Mouse (Mus musculus) ovary, postnatal 36 days (tissue): Measurements from ENCODE around the gene 3110082J24Rik.

ENCODE experiments used
- DNase-seq: peaks from one replicate; pipeline ENCODE4 v3.0.0; 2022; ENCODE audit warnings: low spot score, mixed read lengths

Gene 3110082J24Rik

GRCm38 (mm10) chr5:30115718-30116117 is 9.8 kb upstream of the 3110082J24Rik start:
- DNase-seq: no peak

DNA sequence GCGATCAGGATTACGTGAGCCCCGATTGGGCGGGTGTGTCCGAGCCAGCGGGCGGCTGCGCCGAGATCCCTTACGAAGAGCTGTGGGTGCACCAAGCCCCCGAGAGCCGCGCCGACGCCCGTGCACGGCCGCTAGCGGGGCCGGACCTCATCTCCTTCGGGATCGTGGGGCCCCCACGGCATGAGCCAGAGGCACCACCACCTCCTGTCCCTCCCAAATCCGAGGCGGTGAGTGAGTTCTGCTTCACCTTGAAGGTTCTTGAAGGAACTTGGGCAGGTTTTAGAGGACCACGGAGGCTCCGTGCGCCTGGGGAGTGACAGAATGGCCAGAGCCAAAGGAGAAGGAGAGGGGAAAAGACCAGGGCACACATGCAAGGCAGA is 8.9 kb upstream of the 3110082J24Rik start:
- no peak for DNase-seq

- DNase-seq: peak; percentile 73
Measured at GRCm38 (mm10) chr5:30113881-30114760, 8.2 kb upstream of the 3110082J24Rik start.

GRCm38 (mm10) chr5:30112533-30113068 is 6.7 kb upstream of the 3110082J24Rik start:
- no peak for DNase-seq

DNA sequence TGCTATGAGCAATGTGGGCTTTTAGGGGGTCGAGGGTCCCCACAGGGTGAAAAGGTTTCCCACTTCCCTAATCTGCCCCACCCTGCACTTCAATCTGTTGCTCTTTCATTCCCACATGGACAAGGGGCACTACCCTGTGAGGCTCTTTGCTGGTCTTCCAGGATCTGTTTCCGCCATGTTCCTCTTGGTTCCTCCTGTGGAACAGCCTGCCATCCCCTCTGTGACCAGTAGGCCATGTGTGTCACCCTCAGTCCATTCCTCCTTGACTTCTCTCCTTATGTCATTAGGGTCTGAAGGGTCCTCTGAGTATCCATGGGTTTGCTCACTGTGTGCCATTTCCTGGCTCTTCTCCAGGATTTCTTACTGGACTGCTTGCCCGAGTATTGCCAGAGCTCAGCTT is 5.9 kb upstream of the 3110082J24Rik start:
- DNase-seq: no peak

- no peak for DNase-seq
Measured at GRCm38 (mm10) chr5:30111126-30111525, 5.2 kb upstream of the 3110082J24Rik start.

GRCm38 (mm10) chr5:30110371-30111060 is 4.6 kb upstream of the 3110082J24Rik start:
- no peak for DNase-seq

DNA sequence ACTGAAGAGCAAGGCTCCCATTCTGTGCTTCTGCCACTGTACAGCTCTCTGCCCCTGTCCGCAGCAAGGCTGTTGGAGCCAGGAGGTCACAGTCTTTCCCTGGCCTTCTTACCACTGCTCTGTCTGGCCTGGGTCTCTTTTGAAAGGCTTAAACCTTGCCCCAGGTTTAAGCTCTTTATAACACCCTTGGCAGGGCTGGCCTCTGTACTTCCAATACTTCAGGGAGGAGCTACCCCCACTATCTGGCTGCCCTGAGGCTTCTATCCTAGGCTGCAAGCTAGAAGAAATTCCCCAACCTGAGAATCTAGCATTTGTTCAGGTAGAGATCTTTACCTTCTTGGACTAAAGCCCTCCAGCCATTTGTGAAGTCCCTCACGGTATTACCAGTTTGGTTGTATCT is 4.0 kb upstream of the 3110082J24Rik start:
- DNase-seq: no peak

- DNase-seq: no peak
Measured at GRCm38 (mm10) chr5:30108233-30108632, 2.3 kb upstream of the 3110082J24Rik start.

DNA sequence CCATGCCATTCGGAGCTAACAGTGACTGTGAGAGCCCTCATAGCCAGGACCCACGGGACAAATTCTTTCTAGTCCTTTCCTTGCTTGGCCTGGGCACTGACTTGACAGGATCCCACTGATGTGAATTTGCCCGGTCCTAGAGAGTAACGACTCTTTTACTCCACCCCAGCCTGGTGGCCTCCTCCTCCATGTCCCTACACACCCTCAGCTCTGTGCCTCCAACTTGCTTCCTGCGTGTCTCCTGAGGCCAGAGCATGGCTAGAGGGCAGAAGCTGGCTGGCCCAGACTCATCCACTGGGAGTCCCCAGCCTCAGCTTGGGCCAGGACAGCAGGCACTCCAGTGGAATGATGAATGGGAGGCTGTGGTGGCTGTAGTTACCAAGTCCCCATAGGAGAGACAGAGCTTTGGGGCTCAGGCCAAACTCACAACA is 1.7 kb upstream of the 3110082J24Rik start:
- no peak for DNase-seq

DNA sequence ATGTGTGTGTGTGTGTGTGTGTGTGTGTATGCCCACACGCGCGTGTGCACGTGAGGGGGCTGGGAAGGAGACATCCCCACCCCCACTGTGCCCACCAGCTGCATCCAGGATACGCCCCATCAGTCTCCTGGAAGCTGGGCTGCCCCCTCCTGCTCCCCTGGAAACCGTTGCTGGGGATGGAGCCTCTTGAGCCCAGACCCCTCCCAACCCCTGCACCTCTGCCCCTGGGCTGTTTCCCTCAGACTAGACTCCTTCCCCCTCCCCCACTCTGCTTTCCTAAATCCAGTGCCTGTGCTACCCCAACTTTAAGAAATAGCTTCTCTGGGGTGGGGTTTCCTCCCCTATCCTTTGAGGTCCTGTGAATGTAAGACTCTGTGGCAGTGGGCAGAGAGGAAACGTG is 1.3 kb upstream of the 3110082J24Rik start:
- DNase-seq: no peak

DNA sequence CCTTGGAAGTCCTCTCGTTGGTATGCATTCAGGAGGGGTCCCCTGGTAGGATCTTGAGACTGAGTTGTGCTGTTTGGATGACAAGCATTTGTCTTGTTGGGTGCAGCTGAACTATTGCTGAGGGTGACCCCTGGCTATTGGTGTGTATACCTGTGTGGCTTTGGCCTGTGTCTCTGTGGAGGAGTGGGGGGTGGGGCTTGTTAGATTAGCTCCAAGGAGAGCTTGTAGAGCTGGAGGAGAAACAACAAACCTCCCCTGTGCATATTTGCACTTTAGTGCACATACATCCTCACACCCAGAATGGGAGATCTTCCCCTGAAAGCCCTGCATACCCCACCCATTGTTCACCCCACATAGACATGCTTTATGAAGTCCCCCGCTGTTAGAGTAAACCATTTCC is 870 bp upstream of the 3110082J24Rik start:
- peak; percentile 2 for DNase-seq

GRCm38 (mm10) chr5:30104841-30105667 is 832 bp downstream of the 3110082J24Rik start, which contains the start of gene Garem2:
Gene Garem2 (plus strand): TSS chr5:30105161.
- DNase-seq: peak; percentile 15

GRCm38 (mm10) chr5:30104339-30104738 is 1.5 kb downstream of the 3110082J24Rik start:
- peak; percentile 65 for DNase-seq

GRCm38 (mm10) chr5:30103340-30103739 is 2.5 kb downstream of the 3110082J24Rik start:
- no peak for DNase-seq

- no peak for DNase-seq
Measured at GRCm38 (mm10) chr5:30098260-30098659, 7.6 kb downstream of the 3110082J24Rik start.

DNA sequence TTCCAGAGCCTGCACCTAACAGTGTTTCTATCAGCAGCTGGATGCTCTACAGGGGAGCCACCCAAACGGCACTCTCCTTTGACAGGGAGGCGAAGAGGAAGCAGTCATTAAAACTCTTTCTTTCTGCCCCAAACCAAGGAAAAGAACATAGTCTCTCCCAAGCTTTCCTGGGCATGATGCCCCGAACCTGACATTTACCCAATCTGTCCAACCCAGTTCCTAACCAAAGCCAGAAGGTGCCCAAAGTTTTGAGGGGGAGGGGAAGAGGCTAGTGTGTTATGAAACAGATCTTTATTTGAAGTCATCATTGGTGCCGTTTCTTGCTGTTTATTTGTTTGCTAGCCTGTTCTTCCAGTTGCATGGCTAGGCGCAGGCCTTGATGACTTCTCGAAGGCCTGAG is 10.2 kb downstream of the 3110082J24Rik start:
- DNase-seq: no peak

DNA sequence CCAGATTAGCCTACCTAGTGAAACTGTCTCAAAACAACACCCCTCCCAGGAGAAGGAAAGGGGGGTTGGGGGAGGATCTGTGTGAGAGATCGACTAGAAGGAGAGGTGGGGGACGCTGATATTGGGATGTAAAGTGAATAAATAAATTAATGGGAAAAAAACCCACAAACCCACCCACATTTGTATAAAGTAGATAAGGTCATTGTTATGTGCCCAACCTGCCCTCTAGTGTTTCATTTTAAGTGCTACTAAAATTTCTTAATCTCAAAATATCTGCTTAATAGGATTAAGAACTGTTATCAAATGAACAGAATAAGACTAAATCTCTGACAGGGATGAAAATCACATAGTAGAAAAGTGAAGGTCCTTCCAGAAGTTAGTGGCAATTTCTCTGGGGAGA is 11.5 kb downstream of the 3110082J24Rik start:
- no peak for DNase-seq

GRCm38 (mm10) chr5:30092701-30093100 is 13.2 kb downstream of the 3110082J24Rik start:
- no peak for DNase-seq

DNA sequence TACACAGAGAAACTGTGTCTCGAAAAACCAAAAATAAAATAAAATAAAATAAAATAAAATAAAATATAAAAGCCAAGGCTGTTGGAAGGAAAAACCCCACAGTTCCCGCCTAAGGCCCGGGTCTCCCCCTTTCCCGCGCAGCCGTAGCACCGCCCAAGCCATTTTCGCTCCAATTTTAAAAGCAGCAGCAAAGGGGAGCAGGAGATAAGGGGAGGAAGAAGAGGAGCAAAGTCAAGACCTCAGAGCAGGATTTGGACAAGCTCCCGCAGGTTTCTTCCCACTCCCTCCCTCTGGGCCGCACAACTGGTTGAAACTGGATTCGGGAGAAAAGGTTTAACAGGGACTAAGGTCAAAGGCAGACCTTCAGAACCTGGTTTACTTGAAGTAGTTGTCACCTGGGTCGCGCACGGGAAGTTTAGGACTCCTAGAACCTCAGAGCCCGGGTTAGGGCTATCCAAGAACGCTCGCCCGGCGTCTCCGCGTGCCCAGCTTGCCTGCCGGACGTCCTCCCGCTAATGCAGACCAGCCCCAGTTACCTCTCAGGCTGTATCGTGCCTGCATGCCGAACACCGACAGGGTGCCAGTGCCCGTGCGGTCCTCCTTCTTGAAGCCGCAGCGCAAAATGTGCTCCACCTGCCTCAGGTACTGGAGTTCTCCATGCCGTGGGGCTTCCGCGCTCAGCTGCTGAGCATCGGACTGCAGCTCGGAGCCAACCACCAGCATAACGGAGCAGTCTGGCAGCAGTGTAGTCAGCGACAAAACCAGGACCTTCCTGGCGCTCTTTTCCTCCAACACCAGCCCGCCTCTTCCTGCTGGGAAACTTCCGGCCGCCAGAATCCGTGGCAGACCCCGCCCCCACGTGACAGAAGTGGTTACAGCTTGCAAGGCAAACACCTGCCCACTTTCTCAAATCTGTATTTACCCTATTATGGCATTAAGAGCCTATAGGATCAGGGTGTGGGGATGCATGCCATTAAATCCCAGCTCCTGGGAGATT is 32.8 kb downstream of the 3110082J24Rik start, which contains the start of gene Tyms:
TSS of gene Tyms (minus strand) at position 793 of the 997 bp plus-strand sequence.
- peak; percentile 76 for DNase-seq

DNA sequence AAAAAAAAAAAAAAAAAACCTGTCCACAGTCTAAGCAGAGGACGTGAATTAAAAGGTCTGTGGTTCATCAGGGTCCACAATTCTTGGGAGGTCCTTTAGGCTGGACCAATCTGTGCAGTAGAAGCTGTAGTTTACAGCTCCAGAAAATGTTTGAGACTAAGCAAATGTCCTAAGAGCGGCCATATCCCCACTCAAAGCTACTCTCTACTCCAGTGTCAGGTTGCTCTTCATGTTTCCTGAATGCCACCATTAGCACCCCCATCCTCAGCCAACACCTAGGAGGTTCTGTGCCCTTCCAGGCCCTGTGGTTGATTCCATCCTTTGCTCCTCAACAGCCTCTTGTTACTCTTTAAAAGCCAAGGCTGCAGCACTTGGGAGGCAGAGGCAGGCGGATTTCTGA is 33.5 kb downstream of the 3110082J24Rik start:
- no peak for DNase-seq
